Mouse (Mus musculus): ENCODE measurements around the gene Zfp366. TPM values are rescaled to one million over a fixed set of nuclear protein-coding genes. Genes with fewer than 3 reads are reported as not detected.

Zfp366 gene
- total and polyA plus RNA-seq, 2 experiments from 2014 or later, result 0.82 to 5.6 TPM

GRCm38 (mm10) chr13:99222476-99222875 is 37.9 kb downstream of the Zfp366 start:
- H3K9me3 ChIP-seq (replicated peaks; ENCODE audit: control insufficient read depth, low read length), result no peaks in the 10 kb centered on the region
- H3K4me1 ChIP-seq (ENCODE audit: control insufficient read depth, insufficient read depth), result peaks cover 33% of the 10 kb centered on the region; the same call in 1 of the 2 replicates
- H3K27ac ChIP-seq (ENCODE audit: low read depth), result no peak overlapping the region
- H3K4me2 ChIP-seq (ENCODE audit: low read depth, low read length), result no peak overlapping the region
- no peak overlapping the region for H3K9ac ChIP-seq (replicated peaks; ENCODE audit: low read depth, low read length)
- H3K4me3 ChIP-seq (ENCODE audit: low read depth, low read length), result no peak overlapping the region
- no peak for DNase-seq (ENCODE audit: low spot score)
- no peak for ATAC-seq (ENCODE audit: insufficient read depth, low read depth)
- 88% methylated on average over 5 of the region's 5 CpGs for WGBS
- TF ChIP-seq EP300 (IDR thresholded peaks at IDR 0.05; ENCODE audit: low read depth) (no peak), CTCF (IDR thresholded peaks at IDR 0.05; ENCODE audit: low read depth) (no peak)
- no peaks in the 10 kb centered on the region for H3K36me3 ChIP-seq (replicated peaks; ENCODE audit: control insufficient read depth, insufficient read depth, low read length)
- H3K27me3 ChIP-seq (ENCODE audit: control insufficient read depth, insufficient read depth, low read length), result no peaks in the 10 kb centered on the region

- Histone ChIP-seq H3K9me3 (replicated peaks; ENCODE audit: control insufficient read depth, low read length) (no peaks in the 10 kb centered on the region), H3K4me3 (ENCODE audit: low read depth, low read length) (no peak overlapping the region), H3K27me3 (ENCODE audit: control insufficient read depth, insufficient read depth, low read length) (no peaks in the 10 kb centered on the region), H3K36me3 (replicated peaks; ENCODE audit: control insufficient read depth, insufficient read depth, low read length) (no peaks in the 10 kb centered on the region), H3K27ac (ENCODE audit: low read depth) (no peak overlapping the region), H3K4me2 (ENCODE audit: low read depth, low read length) (no peak overlapping the region), H3K4me1 (ENCODE audit: control insufficient read depth, insufficient read depth) (peaks cover 36% of the 10 kb centered on the region; the same call in 1 of the 2 replicates), H3K9ac (replicated peaks; ENCODE audit: low read depth, low read length) (no peak overlapping the region)
- 69% methylated on average over 8 of the region's 8 CpGs for WGBS
- ATAC-seq (ENCODE audit: insufficient read depth, low read depth) (no peak), DNase-seq (ENCODE audit: low spot score) (no peak)
- no peak for TF ChIP-seq CTCF (IDR thresholded peaks at IDR 0.05; ENCODE audit: low read depth)
- TF ChIP-seq EP300 (IDR thresholded peaks at IDR 0.05; ENCODE audit: low read depth), result no peak
Measured at GRCm38 (mm10) chr13:99223321-99223884, 38.8 kb downstream of the Zfp366 start.

- H3K27ac ChIP-seq (ENCODE audit: low read depth), result no peak overlapping the region
- no peaks in the 10 kb centered on the region for H3K27me3 ChIP-seq (ENCODE audit: control insufficient read depth, insufficient read depth, low read length)
- no peaks in the 10 kb centered on the region for H3K36me3 ChIP-seq (replicated peaks; ENCODE audit: control insufficient read depth, insufficient read depth, low read length)
- DNase-seq (ENCODE audit: low spot score) (no peak), ATAC-seq (ENCODE audit: insufficient read depth, low read depth) (no peak)
- no peaks in the 10 kb centered on the region for H3K9me3 ChIP-seq (replicated peaks; ENCODE audit: control insufficient read depth, low read length)
- 91% methylated on average over 8 of the region's 8 CpGs for WGBS
- no peak overlapping the region for H3K4me3 ChIP-seq (ENCODE audit: low read depth, low read length)
- peaks cover 32% of the 10 kb centered on the region; the same call in 1 of the 2 replicates for H3K4me1 ChIP-seq (ENCODE audit: control insufficient read depth, insufficient read depth)
- no peak for TF ChIP-seq EP300 (IDR thresholded peaks at IDR 0.05; ENCODE audit: low read depth)
- TF ChIP-seq CTCF (IDR thresholded peaks at IDR 0.05; ENCODE audit: low read depth), result no peak
- H3K4me2 ChIP-seq (ENCODE audit: low read depth, low read length), result no peak overlapping the region
- no peak overlapping the region for H3K9ac ChIP-seq (replicated peaks; ENCODE audit: low read depth, low read length)
Measured at GRCm38 (mm10) chr13:99223917-99224316, 39.3 kb downstream of the Zfp366 start.

- DNase-seq (ENCODE audit: low spot score), result peak; percentile 40
- 0 out of 2 replicates have a peak, but pooled peaks have one; percentile 3 for TF ChIP-seq EP300 (IDR thresholded peaks at IDR 0.05; ENCODE audit: low read depth)
- TF ChIP-seq CTCF (IDR thresholded peaks at IDR 0.05; ENCODE audit: low read depth), result no peak
Measured at GRCm38 (mm10) chr13:99225374-99226240, 41.0 kb downstream of the Zfp366 start.

DNA sequence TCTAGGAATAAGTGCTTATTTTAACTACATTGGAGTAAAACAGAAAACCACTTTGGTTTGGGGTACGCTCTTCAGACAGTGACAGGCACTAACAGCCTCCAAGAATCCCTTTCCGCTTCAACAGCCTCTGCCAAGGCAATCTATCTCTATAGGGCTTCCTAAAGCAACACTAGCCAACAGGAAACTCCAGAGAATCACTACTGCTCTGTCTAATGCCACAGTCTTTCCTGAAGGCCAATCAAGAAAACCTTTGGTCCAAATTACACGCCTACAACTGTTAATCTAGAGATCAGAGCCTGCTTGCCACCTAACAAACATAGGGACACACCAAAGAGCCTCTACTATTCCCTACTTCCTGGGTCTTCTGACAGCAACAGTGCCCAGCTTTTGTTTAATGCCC is 42.2 kb downstream of the Zfp366 start:
- 71% methylated on average over 3 of the region's 3 CpGs for WGBS
- H3K27me3 ChIP-seq (ENCODE audit: control insufficient read depth, insufficient read depth, low read length), result no peaks in the 10 kb centered on the region
- no peak; the same call in 1 of the 2 replicates for TF ChIP-seq EP300 (IDR thresholded peaks at IDR 0.05; ENCODE audit: low read depth)
- no peak for TF ChIP-seq CTCF (IDR thresholded peaks at IDR 0.05; ENCODE audit: low read depth)
- H3K9ac ChIP-seq (replicated peaks; ENCODE audit: low read depth, low read length), result no peak overlapping the region
- peaks cover 48% of the 10 kb centered on the region for H3K4me1 ChIP-seq (ENCODE audit: control insufficient read depth, insufficient read depth)
- no peak for ATAC-seq (ENCODE audit: insufficient read depth, low read depth)
- H3K9me3 ChIP-seq (replicated peaks; ENCODE audit: control insufficient read depth, low read length), result no peaks in the 10 kb centered on the region
- H3K4me2 ChIP-seq (ENCODE audit: low read depth, low read length), result no peak overlapping the region
- H3K27ac ChIP-seq (ENCODE audit: low read depth), result peak overlapping the region; percentile 53
- H3K4me3 ChIP-seq (ENCODE audit: low read depth, low read length), result no peak overlapping the region
- no peak for DNase-seq (ENCODE audit: low spot score)
- H3K36me3 ChIP-seq (replicated peaks; ENCODE audit: control insufficient read depth, insufficient read depth, low read length), result no peaks in the 10 kb centered on the region

More at GRCm38 (mm10) chr13:99225374-99226240, 41.0 kb downstream of the Zfp366 start:
- Histone ChIP-seq H3K27ac (ENCODE audit: low read depth) (peak overlapping the region; percentile 66), H3K36me3 (replicated peaks; ENCODE audit: control insufficient read depth, insufficient read depth, low read length) (no peaks in the 10 kb centered on the region), H3K9ac (replicated peaks; ENCODE audit: low read depth, low read length) (no peak overlapping the region), H3K4me1 (ENCODE audit: control insufficient read depth, insufficient read depth) (peaks cover 46% of the 10 kb centered on the region), H3K4me2 (ENCODE audit: low read depth, low read length) (no peak overlapping the region), H3K9me3 (replicated peaks; ENCODE audit: control insufficient read depth, low read length) (no peaks in the 10 kb centered on the region), H3K27me3 (ENCODE audit: control insufficient read depth, insufficient read depth, low read length) (no peaks in the 10 kb centered on the region), H3K4me3 (ENCODE audit: low read depth, low read length) (no peak overlapping the region)
- peak; percentile 34; the same call in 1 of the 2 replicates for ATAC-seq (ENCODE audit: insufficient read depth, low read depth)
- WGBS, result 46% methylated on average over 10 of the region's 10 CpGs
